Mouse (Mus musculus): Measurements from ENCODE around the gene Lrrc4c. TPM values are rescaled to one million over a fixed set of nuclear protein-coding genes. Genes with fewer than 3 reads are reported as not detected.

The Lrrc4c gene
- total and polyA plus RNA-seq, 3 experiments, result not detected

- Histone ChIP-seq H3K27ac (ENCODE audit: insufficient read depth, low read depth) (no peak overlapping the region), H3K4me2 (ENCODE audit: insufficient read depth, low read depth, poor library complexity, severe bottlenecking) (no peak overlapping the region)
- dilution Hi-C loops (cut with MboI; ENCODE audit: extremely low pct_ligation_motif_present, extremely low pct_unique_long_range_greater_than_20kb, low sequenced_read_pairs), result no loop called here
These were observed 558.1 kb downstream of the Lrrc4c start for GRCm38 (mm10) chr2:96876062-96876461.

DNA sequence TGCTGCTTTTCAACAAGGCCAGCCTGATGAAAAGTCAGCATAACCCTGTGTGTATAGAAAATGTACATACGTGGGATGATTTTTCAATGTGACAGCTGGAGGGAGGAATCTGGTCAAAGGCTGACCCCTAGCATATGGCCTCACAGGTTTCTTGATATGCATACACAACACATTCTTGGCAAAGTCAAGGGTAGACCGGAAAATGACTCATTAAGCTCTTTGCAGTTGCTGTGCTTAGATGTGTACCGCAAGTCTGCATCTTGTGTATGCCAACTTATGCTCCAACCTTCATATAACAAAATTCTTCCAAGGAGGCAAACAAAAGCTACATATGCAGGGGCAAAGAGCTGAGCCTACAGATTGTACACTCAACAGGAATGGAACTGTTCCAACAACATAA, 631.6 kb downstream of the Lrrc4c start:
- Histone ChIP-seq H3K36me3 (replicated peaks in 1 of 2; ENCODE audit: control insufficient read depth in 1 of 2, insufficient read depth in 1 of 2, low read length in 1 of 2) (no peaks in the 10 kb centered on the region), H3K27me3 (replicated peaks) (no peaks in the 10 kb centered on the region), H3K27ac (ENCODE audit: insufficient read depth, low read depth) (no peak overlapping the region), H3K9me3 (replicated peaks; ENCODE audit: low read length) (peaks cover 11% of the 10 kb centered on the region), H3K9ac (ENCODE audit: insufficient read depth, low read depth) (no peak overlapping the region), H3K4me3 (replicated peaks in 1 of 3; ENCODE audit: low read depth in 2 of 3, low read length in 2 of 3, poor library complexity in 1 of 3) (no peak overlapping the region), H3K4me2 (ENCODE audit: insufficient read depth, low read depth, poor library complexity, severe bottlenecking) (no peak overlapping the region), H3K79me2 (replicated peaks; ENCODE audit: control insufficient read depth, extremely low read depth, insufficient read depth, poor library complexity, severe bottlenecking) (no peaks in the 10 kb centered on the region), H3K4me1 (ENCODE audit: control insufficient read depth in 1 of 2, insufficient read depth in 2 of 2) (no peaks in the 10 kb centered on the region)
- in situ Hi-C loops (cut with MboI; ENCODE audit: low pct_ligation_motif_present, low pct_unique_long_range_greater_than_20kb, low sequenced_read_pairs), result no loop called here
- dilution Hi-C loops (cut with MboI; ENCODE audit: extremely low pct_ligation_motif_present, extremely low pct_unique_long_range_greater_than_20kb, low sequenced_read_pairs), result no loop called here
- DNase-seq (ENCODE audit: extremely low read depth), result no peak
- no peak for TF ChIP-seq ELF1 (IDR thresholded peaks at IDR 0.05; ENCODE audit: low read depth, low read length)
- no peak for TF ChIP-seq USF1 (IDR thresholded peaks at IDR 0.05; ENCODE audit: low read depth, low read length)
- TF ChIP-seq USF2 (conservative IDR thresholded peaks at IDR 0.05; ENCODE audit: low read depth, low read length), result no peak
- TF ChIP-seq TBP (conservative IDR thresholded peaks at IDR 0.05; ENCODE audit: low read depth, low read length), result no peak
- no peak for TF ChIP-seq NRF1 (IDR thresholded peaks at IDR 0.05; ENCODE audit: low read depth, low read length)
- TF ChIP-seq MXI1 (IDR thresholded peaks at IDR 0.05; ENCODE audit: low read depth, low read length), result no peak
- TF ChIP-seq ZNF384 (IDR thresholded peaks at IDR 0.05; ENCODE audit: low read depth, low read length), result no peak
- TF ChIP-seq ETS1 (conservative IDR thresholded peaks at IDR 0.05; ENCODE audit: low read depth, low read length), result no peak
- no peak for TF ChIP-seq E2F4 (IDR thresholded peaks at IDR 0.05; ENCODE audit: insufficient replicate concordance, low read depth, low read length)
- TF ChIP-seq HCFC1 (IDR thresholded peaks at IDR 0.05; ENCODE audit: low read depth, low read length), result no peak
- TF ChIP-seq UBTF (IDR thresholded peaks at IDR 0.05; ENCODE audit: low read depth, low read length), result no peak
- TF ChIP-seq MYC (IDR thresholded peaks at IDR 0.05; ENCODE audit: low read depth, low read length), result no peak
- no peak for TF ChIP-seq RCOR1 (conservative IDR thresholded peaks at IDR 0.05; ENCODE audit: low read depth, low read length)
- TF ChIP-seq EP300 (IDR thresholded peaks at IDR 0.05; ENCODE audit: low read length), result no peak
- TF ChIP-seq MAX (IDR thresholded peaks at IDR 0.05; ENCODE audit: low read length), result no peak
- TF ChIP-seq SIN3A (IDR thresholded peaks at IDR 0.05; ENCODE audit: low read length), result no peak
- TF ChIP-seq ZC3H11A (IDR thresholded peaks at IDR 0.05; ENCODE audit: low read depth, low read length), result no peak

More at GRCm38 (mm10) chr2:96876062-96876461, 558.1 kb downstream of the Lrrc4c start:
- H3K79me2 ChIP-seq (replicated peaks; ENCODE audit: control insufficient read depth, extremely low read depth, insufficient read depth, poor library complexity, severe bottlenecking), result no peaks in the 10 kb centered on the region
- H3K9me3 ChIP-seq (replicated peaks; ENCODE audit: low read length), result peaks cover 20% of the 10 kb centered on the region
- no peaks in the 10 kb centered on the region for H3K4me1 ChIP-seq (ENCODE audit: control insufficient read depth in 1 of 2, insufficient read depth in 2 of 2)
- in situ Hi-C loops (cut with MboI; ENCODE audit: low pct_ligation_motif_present, low pct_unique_long_range_greater_than_20kb, low sequenced_read_pairs), result no loop called here
- no peak overlapping the region for H3K4me3 ChIP-seq (replicated peaks in 1 of 3; ENCODE audit: low read depth in 2 of 3, low read length in 2 of 3, poor library complexity in 1 of 3)
- no peak overlapping the region for H3K9ac ChIP-seq (ENCODE audit: insufficient read depth, low read depth)
- no peaks in the 10 kb centered on the region for H3K27me3 ChIP-seq (replicated peaks)
- TF ChIP-seq USF2 (conservative IDR thresholded peaks at IDR 0.05; ENCODE audit: low read depth, low read length), result no peak
- no peak for TF ChIP-seq TBP (conservative IDR thresholded peaks at IDR 0.05; ENCODE audit: low read depth, low read length)
- no peak for TF ChIP-seq POLR2A (IDR thresholded peaks at IDR 0.05; ENCODE audit: low read depth, low read length)
- no peak for TF ChIP-seq SIN3A (IDR thresholded peaks at IDR 0.05; ENCODE audit: low read length)
- TF ChIP-seq KAT2A (IDR thresholded peaks at IDR 0.05; ENCODE audit: insufficient replicate concordance, low read length), result no peak
- TF ChIP-seq CTCF (conservative IDR thresholded peaks at IDR 0.05 in 1 of 2, IDR thresholded peaks at IDR 0.05 in 1 of 2; ENCODE audit: low read depth in 2 of 2, low read length in 2 of 2), result no peak
- no peak for TF ChIP-seq PAX5 (IDR thresholded peaks at IDR 0.05; ENCODE audit: low read length)
- no peak for TF ChIP-seq IRF4 (IDR thresholded peaks at IDR 0.05; ENCODE audit: low read depth, low read length)
- no peak for TF ChIP-seq E2F4 (IDR thresholded peaks at IDR 0.05; ENCODE audit: insufficient replicate concordance, low read depth, low read length)
- no peak for TF ChIP-seq CHD2 (IDR thresholded peaks at IDR 0.05; ENCODE audit: low read length)
- no peaks in the 10 kb centered on the region for H3K36me3 ChIP-seq (replicated peaks in 1 of 2; ENCODE audit: control insufficient read depth in 1 of 2, insufficient read depth in 1 of 2, low read length in 1 of 2)
- DNase-seq (ENCODE audit: extremely low read depth), result no peak

Measured in CH12.LX (cell line).